Mouse (Mus musculus): ENCODE measurements around the gene Crbn.

- no peak for TF ChIP-seq CTCF (IDR thresholded peaks at IDR 0.05)
- no peak for TF ChIP-seq EP300 (IDR thresholded peaks at IDR 0.05)
Measured at GRCm38 (mm10) chr6:106748887-106749388, 50.9 kb downstream of the Crbn start, which contains the start of gene Il5ra.

Data from lung, postnatal 0 days (tissue).